Mouse (Mus musculus): ENCODE results near the gene Tle3.

Tle3 gene

DNA sequence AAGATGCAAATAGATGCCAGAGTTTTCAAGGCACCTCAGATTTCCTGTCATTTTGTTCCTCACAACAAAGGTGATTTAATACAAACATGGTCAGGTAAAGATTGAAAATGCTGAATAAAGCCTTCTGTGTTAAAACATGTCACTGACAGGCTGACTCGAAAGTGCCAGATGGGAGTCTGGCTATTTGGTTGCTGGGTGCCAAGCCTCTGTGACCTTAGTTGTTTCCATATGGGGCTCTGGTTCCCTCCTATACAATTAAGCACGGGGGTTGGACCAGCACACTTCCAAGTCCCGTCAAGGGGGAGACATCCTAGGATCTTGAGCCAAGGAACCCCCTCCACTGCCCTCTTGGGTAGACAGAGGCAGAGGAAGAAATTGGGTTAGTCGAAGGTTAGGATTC, 13.2 kb upstream of the Tle3 start:
- no peak for DNase-seq (ENCODE audit: extremely low spot score)

DNA sequence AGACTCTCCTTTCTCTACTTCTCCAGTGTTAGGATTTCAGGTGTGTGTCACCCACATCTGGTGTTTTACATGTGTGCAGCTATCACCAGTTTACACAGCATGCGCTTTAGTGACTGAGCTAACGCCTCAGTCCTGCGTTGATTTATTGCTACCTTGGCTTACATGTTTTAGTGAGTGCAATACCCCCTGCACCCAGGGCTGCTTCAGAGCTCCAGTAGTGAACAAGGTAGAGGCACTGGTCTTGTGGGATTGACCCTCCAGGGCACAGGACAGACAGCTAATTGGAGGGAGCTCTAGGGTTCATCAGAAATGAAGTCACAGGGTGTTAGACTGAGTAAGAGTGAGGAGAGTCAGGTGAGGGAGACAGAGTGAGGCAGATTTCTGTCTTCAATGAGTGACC, 12.4 kb upstream of the Tle3 start:
- no peak for DNase-seq (ENCODE audit: extremely low spot score)

DNA sequence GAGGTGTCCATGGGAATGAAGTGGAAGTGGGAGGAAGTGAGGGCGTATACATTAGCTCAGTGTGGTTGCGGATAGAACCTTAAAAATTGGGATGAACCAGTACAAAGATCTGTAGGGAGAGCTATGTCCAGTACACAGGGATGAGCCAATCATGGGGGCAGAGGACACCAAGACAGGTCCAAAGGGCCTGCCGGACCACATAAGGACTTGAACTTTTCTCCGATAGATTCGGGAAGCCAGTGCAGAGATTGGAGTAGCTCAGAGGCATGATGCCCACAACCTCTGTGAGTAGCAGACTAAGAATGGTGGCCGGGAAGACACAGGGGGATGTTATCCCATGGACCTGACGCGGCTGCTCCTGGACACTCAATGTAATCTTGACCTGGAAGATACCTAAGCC, 12.0 kb upstream of the Tle3 start:
- DNase-seq (ENCODE audit: extremely low spot score) = no peak

DNA sequence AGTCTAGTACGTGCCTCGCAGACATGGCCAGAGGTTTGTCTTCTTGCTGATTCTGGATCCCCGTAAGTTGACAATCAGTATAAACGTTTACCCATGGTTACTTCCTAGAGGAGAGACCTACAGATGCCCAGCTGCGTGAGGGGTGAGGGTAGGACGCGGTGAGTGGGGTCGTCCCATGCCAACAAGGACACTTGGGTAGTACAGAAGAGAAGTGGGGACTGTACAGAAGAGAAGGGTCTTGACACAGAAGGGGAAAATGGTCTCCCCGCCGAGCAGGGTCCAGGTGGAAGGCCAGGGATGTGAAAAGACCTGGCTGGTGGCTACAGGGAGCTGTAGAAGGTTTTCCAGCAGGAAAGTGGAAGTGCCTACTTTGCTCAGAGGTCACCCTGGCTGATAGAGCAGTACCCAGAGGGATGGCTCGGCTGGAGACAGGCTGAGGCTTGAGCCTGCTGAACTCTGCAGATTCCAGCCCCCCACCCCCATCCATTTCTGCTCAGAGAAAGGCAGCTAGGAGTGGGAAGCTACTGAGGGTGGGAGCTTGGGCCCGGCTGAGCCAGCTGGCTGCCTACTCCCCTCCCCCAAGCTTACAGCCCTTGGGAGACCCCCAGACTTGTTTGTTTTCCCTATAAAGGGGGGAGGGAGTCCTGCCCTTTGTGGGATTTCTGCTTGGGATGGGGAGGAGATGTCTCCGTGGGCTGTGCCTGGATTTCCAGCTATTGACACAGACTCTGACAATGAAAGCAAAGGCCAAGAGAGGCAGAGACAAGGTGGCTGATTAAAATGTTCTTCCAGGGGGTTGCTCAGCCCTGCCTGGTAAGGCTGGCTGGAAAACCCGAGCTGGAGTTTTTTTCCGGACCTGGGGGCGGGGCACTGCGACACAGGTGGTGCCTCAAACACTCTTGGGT, 11.2 kb upstream of the Tle3 start:
- DNase-seq (ENCODE audit: extremely low spot score) = peak; percentile 91

DNA sequence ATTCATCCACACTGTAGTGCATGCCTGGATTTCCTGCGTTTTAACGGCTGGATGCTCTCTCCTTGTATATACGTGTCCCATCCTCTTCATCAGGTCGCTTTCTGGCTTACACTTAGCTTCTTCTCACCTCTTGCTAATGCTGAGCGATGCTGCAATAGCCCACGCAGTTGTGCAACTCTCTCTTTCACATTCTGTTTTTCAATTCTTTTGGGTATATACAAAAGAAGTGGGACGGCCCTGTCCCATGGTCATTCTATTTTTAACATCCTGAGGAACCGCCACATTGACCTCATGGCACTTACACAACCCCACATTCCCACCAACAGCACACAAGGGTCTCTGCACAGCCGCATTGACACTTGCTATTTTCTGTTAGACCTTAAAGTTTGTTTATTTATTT, 9.0 kb upstream of the Tle3 start:
- no peak for DNase-seq (ENCODE audit: extremely low spot score)

DNA sequence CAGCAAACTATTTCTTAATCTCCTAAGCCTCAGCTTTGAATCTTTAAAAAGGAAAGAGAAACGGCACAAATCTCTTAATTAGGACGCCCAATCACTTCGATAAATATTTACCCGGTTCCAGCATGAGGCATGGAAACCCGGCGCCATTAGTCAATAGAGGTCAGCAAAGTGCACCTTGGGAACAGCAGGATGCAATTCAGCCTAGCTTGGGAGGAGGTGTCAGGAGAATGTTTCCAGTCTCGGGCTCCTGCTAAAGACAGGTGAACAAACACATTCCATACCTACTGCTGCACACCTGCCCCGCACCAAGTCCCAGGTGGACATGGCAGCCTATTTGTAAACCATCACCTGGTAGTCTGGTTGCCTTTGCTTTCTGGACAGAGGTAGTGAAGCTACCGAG, 6.1 kb upstream of the Tle3 start:
- DNase-seq (ENCODE audit: extremely low spot score) = no peak

DNA sequence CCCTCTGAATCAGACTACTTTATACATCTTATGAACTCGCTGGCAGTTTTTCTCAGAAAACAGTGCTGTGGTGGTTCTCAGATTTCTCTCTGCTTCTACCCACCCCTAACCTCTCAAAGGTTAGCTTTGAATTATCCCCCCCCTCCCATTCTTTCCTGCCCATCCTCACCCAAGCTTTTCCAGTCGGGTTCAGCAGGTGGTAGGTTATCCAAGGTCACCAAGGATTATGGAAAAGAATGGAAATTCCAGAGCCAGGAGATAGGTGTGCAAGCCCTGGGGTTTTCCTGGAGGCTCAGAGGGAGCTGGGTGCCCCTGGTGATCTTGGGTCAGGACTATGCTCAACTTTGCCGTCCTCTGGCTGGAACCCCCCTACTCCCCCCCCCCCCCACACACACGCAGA, 5.0 kb upstream of the Tle3 start:
- no peak for DNase-seq (ENCODE audit: extremely low spot score)

DNA sequence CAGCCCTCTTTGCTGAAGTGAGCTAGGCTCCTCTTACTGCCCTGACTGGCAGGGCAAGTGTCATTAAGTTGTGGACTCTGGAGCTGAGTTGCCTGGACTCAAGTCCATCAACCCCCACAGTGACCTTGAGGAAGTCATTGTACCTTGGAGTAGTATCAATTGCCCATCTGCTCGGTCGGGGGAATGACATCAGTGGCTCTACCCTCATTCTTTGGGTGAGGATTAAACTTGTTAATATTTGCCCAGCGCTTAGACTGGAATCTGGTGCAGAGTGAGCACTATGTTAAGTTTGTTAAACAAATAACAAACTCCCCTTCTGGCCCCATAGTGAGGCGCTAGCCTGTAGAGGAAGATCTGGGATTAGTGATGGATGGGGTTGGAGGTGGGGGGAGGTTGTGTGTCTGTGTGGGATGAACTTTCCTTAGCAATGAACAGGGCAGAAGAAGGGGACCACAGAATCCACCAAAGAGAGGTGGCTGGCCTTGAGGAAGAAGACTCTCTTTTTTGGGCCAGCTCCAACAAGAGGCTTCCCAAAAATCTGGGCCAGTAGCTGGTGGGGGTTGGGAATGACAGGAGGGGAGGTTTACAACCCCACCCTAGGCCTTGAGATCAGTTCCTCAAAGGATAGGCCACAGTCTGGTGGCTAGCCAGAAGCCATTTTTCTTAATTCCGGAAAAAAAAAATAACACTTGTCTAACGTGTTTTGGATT, 4.2 kb upstream of the Tle3 start:
- DNase-seq (ENCODE audit: extremely low spot score) = no peak

DNA sequence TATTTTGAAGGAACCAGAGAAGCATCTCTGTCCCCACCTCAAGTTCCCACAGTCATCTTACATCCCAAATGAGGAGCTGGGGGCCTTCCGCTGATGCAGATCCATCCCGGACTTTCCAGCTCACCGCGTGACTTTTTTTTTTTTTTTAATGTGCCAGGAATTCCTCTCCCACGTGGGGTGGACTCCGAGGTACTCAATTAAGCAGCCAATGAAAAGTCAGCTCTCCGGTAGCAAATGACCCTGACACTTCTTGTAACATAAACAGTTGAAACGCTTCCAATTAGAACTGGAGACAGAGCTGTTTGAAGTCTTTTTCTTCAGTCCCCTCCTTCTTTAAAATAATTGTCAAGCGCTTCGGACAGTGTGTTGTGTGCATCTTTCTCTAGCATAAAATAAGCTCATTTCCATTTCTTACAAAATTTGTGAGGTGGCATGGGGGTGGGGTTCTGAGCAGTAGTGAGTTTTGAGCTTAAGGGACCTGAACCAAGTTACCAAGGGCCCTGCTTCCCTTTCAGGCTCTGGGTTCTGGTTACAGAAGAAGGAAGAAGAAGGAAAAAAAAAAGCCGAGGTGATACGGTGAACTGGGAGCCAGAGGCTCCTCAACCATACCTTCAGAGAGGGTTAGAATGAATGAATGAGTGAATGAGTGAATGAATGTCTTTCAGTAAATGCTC, 3.5 kb upstream of the Tle3 start:
- DNase-seq (ENCODE audit: extremely low spot score) = peak; percentile 92

DNA sequence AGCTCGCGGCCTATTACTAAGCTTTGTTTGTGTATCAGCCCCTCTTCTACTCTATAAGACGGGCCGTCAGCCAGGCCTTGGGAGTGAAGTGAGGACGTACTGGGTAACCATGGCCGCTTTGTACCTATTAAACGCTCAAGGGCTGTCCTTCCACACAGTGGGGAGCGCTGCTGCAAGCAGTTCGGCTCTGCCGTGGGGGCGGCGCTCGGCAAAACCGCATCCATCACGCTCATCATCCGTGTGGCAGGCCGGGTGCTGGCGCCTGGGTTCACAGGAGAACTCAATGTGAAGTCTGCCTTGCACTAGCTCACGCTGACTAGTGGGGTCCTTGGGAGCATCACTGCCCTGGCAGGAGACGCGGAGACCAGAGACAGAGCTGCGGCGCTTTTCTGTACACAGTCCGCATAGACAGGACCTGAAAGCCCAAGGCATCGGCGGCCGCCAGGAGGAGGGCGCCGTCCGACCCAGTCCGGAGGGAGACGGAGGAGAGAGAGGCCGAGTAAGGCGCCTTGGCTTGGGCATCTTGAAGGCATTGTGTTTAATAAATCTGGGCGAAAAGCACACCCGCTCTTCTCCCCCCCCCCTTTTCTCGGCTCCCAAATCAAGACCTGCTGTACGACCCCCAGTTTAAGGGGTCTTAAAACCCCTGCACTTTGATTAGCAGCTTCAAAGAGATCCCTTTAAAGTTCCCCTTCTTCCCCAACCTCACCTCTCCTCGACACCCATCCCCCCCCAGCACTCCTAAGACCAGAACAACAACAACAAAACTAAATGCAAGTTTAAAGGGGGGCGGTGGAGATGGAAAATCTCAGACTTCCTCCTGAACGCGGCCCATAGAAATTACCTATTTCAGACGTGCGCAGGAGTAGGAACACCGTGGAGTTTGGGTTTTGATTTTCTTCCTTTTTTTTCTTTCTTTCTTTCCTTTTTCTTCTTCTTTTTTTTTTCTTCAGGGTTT, 2.6 kb upstream of the Tle3 start:
- DNase-seq (ENCODE audit: extremely low spot score) = peak; percentile 84

DNA sequence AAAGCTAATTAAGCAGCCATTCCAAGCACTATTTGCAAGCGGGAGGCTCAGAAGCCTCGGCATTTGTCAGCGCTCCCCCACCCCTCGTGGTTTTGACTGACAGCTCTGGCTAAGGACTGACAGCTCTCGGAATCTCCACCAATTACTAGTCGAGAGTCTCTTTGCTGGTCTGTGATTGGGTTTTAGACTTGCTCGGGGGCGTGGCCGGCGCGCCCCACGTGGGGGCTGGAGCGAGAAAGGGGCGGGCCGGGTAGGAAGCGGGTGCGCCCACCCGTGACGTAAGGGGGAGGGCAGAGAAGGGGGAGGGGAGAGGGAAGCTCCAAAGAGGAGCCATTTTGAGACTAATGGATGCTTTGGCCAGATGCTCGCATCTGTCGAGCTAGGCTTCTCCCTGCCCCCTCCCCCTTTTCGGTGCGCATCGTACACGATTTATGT, 1.7 kb upstream of the Tle3 start:
- peak; percentile 100 for DNase-seq (ENCODE audit: extremely low spot score)

DNA sequence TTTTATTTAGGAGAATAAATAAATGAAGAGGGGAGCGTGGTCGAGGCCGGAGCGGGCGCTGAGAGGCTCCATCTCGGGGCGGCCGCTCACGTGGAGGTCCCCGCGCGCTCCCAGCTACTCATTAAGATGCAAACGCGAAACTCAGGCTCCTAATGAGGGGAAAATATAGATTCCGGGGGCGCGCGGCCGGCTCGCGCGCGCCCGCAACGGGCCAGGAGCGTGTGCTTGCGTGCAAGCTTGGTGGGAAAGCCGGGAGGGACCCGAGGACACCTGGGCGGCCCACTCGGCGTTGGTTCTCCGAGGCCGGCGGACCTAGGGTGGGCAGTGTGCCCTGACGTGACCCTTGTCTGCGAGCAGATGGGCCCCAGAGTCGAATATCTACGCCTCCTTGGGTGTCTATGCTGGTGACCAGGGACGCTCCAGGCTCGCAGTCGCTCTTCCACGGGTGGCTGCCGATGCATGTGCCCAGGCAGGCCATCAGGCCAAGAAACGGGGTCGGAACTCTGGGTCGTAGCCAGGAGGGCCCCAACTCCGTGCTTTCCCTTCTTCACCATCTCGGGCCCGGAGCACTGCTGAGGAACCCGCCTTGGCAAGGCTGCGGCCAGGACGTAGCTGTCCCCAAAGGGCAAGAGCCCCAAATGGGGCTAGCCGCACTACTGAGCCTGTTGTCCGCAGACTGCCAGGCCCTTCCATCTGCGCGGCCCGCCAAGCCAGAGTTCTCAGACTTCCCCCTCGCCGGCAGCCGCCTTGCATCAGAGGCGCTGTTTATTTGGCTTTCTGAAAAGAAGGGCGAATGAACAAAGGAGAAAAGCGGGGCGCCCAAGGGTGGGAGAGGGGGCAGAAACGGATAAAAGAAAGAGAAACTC, 1.0 kb upstream of the Tle3 start:
- peak; percentile 79 for DNase-seq (ENCODE audit: extremely low spot score)

DNA sequence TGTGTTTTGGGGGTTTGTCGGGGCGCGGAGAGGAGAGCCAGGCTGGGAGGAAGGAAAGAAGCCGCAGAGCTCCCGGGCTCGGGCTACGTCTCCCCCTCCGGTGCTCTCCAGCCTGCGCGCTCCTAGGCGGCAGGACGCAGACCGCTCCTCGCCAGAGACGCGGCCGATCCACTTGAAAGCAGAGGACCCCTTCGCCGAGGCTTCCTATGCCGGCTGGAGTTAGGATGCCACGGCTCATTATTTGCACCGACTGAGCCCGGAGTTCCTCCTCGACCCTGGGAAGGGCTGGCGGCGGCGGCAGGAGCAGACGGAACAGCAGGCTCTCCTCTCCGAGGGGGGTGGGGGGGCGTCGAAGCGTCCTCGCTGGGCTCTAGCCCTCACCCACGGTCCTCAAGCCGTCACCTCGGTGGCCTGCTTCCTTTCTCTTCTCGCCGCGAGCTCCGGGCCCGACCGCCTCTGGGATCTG, 377 bp downstream of the Tle3 start:
- no peak for DNase-seq (ENCODE audit: extremely low spot score)

DNA sequence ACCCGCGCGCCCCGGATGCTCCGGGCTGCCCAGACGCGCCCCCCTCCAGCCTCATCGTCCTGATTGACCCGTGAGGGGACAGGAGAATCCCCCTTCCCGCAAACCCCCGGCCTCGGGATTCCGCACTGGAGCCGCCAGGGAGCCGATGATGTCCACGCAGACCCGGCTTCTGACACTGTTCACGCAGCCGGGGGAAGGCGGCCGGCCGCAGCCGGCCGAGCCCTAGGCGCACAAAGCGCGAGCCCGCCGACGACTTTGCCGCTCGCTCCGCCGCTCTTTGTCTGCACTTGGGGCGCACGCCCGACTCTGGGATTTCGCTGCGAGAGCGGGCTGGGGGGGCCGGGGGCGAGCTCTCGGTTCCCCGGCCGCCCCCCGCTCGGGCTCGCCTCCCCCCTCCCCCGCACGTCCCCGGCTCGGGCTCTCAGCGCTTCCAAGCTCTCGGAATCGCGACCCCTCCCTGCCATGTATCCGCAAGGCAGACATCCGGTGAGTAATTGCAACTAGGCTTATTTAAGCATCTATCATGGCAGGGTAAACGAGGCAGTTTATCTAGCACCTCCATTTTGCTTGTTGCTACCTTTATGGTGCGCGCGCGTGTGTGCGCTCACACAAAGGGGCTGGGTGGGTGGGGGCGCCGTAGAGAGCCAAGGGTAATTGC, 939 bp downstream of the Tle3 start:
- DNase-seq (ENCODE audit: extremely low spot score) = peak; percentile 77

DNA sequence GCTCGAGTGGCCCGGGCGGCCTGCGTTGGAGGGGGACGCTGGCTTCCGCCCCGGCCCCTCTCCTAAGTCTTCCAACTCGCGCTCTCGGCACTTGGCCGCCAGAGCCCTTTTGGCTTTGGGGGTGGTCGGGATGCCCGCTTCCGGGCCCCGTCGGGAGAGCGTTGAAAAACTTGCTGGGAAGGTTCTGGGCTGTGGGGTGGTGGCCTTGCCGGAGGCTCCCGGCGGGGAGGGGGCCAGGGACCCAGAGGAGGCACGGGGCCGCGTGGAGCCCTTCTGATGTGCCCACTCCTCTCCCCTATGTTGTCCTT, 1.4 kb downstream of the Tle3 start:
- no peak for DNase-seq (ENCODE audit: extremely low spot score)

DNA sequence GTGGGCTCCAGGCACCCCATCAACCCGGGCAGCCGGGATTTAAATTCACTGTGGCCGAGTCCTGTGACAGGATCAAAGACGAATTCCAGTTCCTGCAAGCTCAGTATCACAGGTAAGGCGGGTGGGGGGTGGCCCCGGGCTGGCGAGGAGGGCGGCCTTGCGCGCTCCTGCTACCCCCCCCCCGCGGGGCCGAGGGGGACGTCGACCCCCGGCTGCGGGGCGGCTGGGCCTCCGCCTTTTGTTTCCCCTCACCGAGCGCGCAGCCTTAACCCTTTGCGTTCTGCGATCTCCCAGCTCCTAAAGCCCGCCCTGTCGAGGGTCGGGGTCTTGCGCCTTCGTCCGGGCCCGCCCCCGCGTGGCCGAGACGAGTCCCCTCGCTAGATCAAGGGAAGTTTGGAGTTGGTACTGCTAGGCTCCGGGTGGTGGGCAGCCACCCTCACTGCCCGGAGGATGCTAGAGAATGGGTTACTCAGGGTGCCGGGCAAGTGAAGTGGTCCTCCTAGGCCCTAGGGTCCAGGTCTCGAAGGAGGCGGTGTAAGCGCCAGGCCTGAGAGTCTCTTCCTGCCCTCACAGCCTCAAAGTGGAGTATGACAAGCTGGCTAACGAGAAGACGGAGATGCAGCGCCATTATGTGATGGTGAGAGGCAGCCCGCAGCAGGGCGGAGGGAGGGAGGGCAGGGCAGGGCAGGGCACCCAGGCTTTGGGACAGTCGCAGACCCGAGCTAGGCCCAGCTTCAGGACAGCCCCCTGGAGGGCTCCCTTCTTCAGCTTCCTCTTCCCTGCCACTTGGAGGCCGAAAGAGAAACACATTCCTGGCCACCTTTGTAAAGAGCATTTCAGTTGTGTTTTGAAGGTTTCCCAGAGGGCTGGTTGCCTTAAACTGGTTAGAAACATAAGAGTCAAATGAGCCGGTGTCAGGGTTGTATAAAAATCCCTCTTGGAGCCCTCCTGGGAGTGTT, 2.1 kb downstream of the Tle3 start:
- DNase-seq (ENCODE audit: extremely low spot score) = peak; percentile 86

DNA sequence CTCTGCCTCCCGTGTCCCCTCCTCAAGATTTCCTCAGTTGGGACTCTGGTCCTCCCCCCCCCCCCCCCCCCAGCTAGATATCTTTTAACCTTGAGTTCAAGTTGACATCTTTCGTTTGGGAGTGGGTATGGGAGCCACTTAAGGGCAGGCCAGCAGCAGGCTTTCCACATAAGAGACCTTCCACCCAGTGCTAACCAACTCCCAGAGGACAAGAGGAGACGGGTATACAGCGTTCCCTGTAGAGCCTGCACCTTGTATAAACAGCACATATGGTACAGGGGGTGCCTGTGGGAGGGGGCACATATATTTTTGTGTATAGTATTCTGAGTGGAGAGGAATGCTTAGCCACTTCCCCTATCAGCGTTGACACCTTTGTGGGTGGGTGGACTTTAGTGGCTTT, 2.8 kb downstream of the Tle3 start:
- DNase-seq (ENCODE audit: extremely low spot score) = no peak

DNA sequence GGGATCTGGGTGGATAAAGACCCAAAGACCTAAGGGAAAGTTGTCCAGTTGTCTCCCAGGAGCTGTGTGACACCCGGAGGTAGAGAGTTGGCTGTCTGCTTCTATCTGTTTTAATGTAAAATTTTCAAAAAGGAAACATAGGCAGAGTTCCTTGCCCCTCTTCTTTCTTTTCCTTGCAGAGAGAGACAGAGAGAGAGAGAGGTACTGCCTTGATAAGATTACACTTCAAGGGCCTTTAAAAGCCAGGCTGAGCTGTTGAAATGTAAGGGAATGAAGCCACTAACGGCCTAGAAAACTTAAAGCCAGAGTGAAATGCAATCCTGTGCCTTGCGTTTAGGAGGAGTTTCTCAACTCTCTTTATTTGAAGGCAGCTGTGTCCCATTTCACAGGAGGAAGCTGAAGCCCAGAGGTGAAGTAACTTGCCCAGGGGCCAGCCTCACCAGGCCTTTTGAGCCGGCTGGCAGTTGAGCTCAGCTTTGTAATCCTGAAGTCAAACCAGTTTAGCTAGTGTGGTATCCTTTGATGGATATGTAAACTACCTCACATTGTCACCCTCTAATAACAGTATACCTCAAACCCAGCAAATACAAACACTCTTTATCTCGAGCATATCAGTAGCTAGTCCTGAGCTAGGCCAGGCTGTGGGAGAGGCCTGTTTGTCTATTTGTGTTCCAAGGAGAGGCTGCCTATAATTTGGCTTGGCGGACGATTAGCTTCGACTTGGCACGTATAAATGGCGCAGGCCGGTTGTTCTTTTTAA, 3.8 kb downstream of the Tle3 start:
- no peak for DNase-seq (ENCODE audit: extremely low spot score)
